Mouse (Mus musculus): ENCODE data around the gene Rab11fip3. TPM values are rescaled to one million over a fixed set of nuclear protein-coding genes. Genes with fewer than 3 reads are reported as not detected.
A peak's percentile ranks its signal among the peaks of the same experiment; 100 is the strongest.

The Rab11fip3 gene
- polyA plus RNA-seq, 1 experiment from 2014 or later = 11.0 TPM

- Histone ChIP-seq H3K9me3 (no peaks in the 10 kb centered on the region), H3K4me1 (no peaks in the 10 kb centered on the region), H3K4me2 (no peak overlapping the region), H3K4me3 (no peak overlapping the region), H3K27ac (replicated peaks) (no peak overlapping the region), H3K9ac (no peak overlapping the region), H3K27me3 (replicated peaks) (no peaks in the 10 kb centered on the region), H3K36me3 (peaks cover 18% of the 10 kb centered on the region)
- WGBS = 75% methylated on average over 2 of the region's 2 CpGs
- ATAC-seq (ENCODE audit: extremely low read depth, insufficient number of reproducible peaks, low FRiP score, low TSS enrichment) = no peak
These were observed 9.5 kb upstream of the Rab11fip3 start for GRCm38 (mm10) chr17:26078851-26079250.

- Histone ChIP-seq H3K36me3 (no peaks in the 10 kb centered on the region), H3K4me2 (no peak overlapping the region), H3K27me3 (replicated peaks) (peaks cover 18% of the 10 kb centered on the region), H3K4me1 (peaks cover under 1% of the 10 kb centered on the region; the same call in 1 of the 2 replicates), H3K9ac (no peak overlapping the region), H3K9me3 (no peaks in the 10 kb centered on the region), H3K27ac (replicated peaks) (no peak overlapping the region), H3K4me3 (no peak overlapping the region)
- no peak for ATAC-seq (ENCODE audit: extremely low read depth, insufficient number of reproducible peaks, low FRiP score, low TSS enrichment)
- 58% methylated on average over 3 of the region's 3 CpGs for WGBS
These were observed 5.9 kb upstream of the Rab11fip3 start for GRCm38 (mm10) chr17:26075246-26075645.

- Histone ChIP-seq H3K27ac (replicated peaks) (no peak overlapping the region), H3K4me2 (peak overlapping the region; percentile 97), H3K9ac (peak overlapping the region; percentile 91), H3K36me3 (peaks cover 11% of the 10 kb centered on the region), H3K9me3 (no peaks in the 10 kb centered on the region), H3K27me3 (replicated peaks) (peaks cover 24% of the 10 kb centered on the region), H3K4me1 (peaks cover 40% of the 10 kb centered on the region), H3K4me3 (peak overlapping the region; percentile 90)
- 24% methylated on average over 6 of the region's 6 CpGs for WGBS
- ATAC-seq (ENCODE audit: extremely low read depth, insufficient number of reproducible peaks, low FRiP score, low TSS enrichment) = no peak
These were observed 781 bp upstream of the Rab11fip3 start for GRCm38 (mm10) chr17:26070136-26070535.

GRCm38 (mm10) chr17:26068024-26068830, 1.1 kb downstream of the Rab11fip3 start:
- peak overlapping the region; percentile 91 for H3K9ac ChIP-seq
- H3K27ac ChIP-seq (replicated peaks) = peak overlapping the region; percentile 79; the same call in 1 of the 2 replicates
- peak overlapping the region; percentile 90 for H3K4me3 ChIP-seq
- whole genome bisulfite sequencing = under 1% methylated on average over 44 of the region's 44 CpGs
- H3K4me1 ChIP-seq = peaks cover 50% of the 10 kb centered on the region
- H3K9me3 ChIP-seq = no peaks in the 10 kb centered on the region
- ATAC-seq (ENCODE audit: extremely low read depth, insufficient number of reproducible peaks, low FRiP score, low TSS enrichment) = no peak
- peaks cover 24% of the 10 kb centered on the region for H3K27me3 ChIP-seq (replicated peaks)
- peak overlapping the region; percentile 97 for H3K4me2 ChIP-seq
- peaks cover 26% of the 10 kb centered on the region for H3K36me3 ChIP-seq

- WGBS = 86% methylated on average over 7 of the region's 7 CpGs
- Histone ChIP-seq H3K9ac (peak overlapping the region; percentile 91; the same call in 1 of the 2 replicates), H3K36me3 (peaks cover 26% of the 10 kb centered on the region), H3K27me3 (replicated peaks) (peaks cover 16% of the 10 kb centered on the region; the same call in 1 of the 2 replicates), H3K4me3 (peak overlapping the region; percentile 90), H3K27ac (replicated peaks) (no peak overlapping the region), H3K4me1 (peaks cover 50% of the 10 kb centered on the region), H3K4me2 (peak overlapping the region; percentile 97), H3K9me3 (no peaks in the 10 kb centered on the region)
- no peak for ATAC-seq (ENCODE audit: extremely low read depth, insufficient number of reproducible peaks, low FRiP score, low TSS enrichment)
These were observed 2.8 kb downstream of the Rab11fip3 start for GRCm38 (mm10) chr17:26066488-26067020.

GRCm38 (mm10) chr17:26064916-26065315, 4.4 kb downstream of the Rab11fip3 start:
- peak overlapping the region; percentile 71 for H3K27ac ChIP-seq (replicated peaks)
- peaks cover 47% of the 10 kb centered on the region for H3K4me1 ChIP-seq
- H3K9ac ChIP-seq = peak overlapping the region; percentile 66
- 59% methylated on average over 6 of the region's 6 CpGs for WGBS
- H3K9me3 ChIP-seq = no peaks in the 10 kb centered on the region
- H3K36me3 ChIP-seq = peaks cover 26% of the 10 kb centered on the region
- no peak overlapping the region for H3K4me3 ChIP-seq
- peak overlapping the region; percentile 97 for H3K4me2 ChIP-seq
- H3K27me3 ChIP-seq (replicated peaks) = peaks cover 7% of the 10 kb centered on the region; the same call in 1 of the 2 replicates
- ATAC-seq (ENCODE audit: extremely low read depth, insufficient number of reproducible peaks, low FRiP score, low TSS enrichment) = no peak

- Histone ChIP-seq H3K9me3 (no peaks in the 10 kb centered on the region), H3K4me3 (no peak overlapping the region), H3K9ac (no peak overlapping the region), H3K4me2 (no peak overlapping the region), H3K36me3 (peaks cover 28% of the 10 kb centered on the region), H3K4me1 (peaks cover 18% of the 10 kb centered on the region), H3K27ac (replicated peaks) (no peak overlapping the region), H3K27me3 (replicated peaks) (no peaks in the 10 kb centered on the region)
- WGBS = 71% methylated on average over 9 of the region's 9 CpGs
- no peak for ATAC-seq (ENCODE audit: extremely low read depth, insufficient number of reproducible peaks, low FRiP score, low TSS enrichment)
These were observed 11.4 kb downstream of the Rab11fip3 start for GRCm38 (mm10) chr17:26057787-26058567.

- no peak for ATAC-seq (ENCODE audit: extremely low read depth, insufficient number of reproducible peaks, low FRiP score, low TSS enrichment)
- WGBS = 87% methylated on average over 8 of the region's 8 CpGs
- Histone ChIP-seq H3K27ac (replicated peaks) (no peak overlapping the region), H3K27me3 (replicated peaks) (no peaks in the 10 kb centered on the region), H3K4me1 (peaks cover 18% of the 10 kb centered on the region), H3K4me2 (no peak overlapping the region), H3K9me3 (no peaks in the 10 kb centered on the region), H3K9ac (no peak overlapping the region), H3K4me3 (no peak overlapping the region), H3K36me3 (peaks cover 30% of the 10 kb centered on the region)
These were observed 12.1 kb downstream of the Rab11fip3 start for GRCm38 (mm10) chr17:26057278-26057677.

GRCm38 (mm10) chr17:26055164-26055563, 14.2 kb downstream of the Rab11fip3 start:
- no peak for ATAC-seq (ENCODE audit: extremely low read depth, insufficient number of reproducible peaks, low FRiP score, low TSS enrichment)
- no peaks in the 10 kb centered on the region for H3K9me3 ChIP-seq
- H3K4me1 ChIP-seq = peaks cover 18% of the 10 kb centered on the region
- no peaks in the 10 kb centered on the region for H3K27me3 ChIP-seq (replicated peaks)
- no peak overlapping the region for H3K9ac ChIP-seq
- H3K4me3 ChIP-seq = no peak overlapping the region
- peaks cover 30% of the 10 kb centered on the region for H3K36me3 ChIP-seq
- no peak overlapping the region for H3K4me2 ChIP-seq
- no peak overlapping the region for H3K27ac ChIP-seq (replicated peaks)
- WGBS = 73% methylated on average over 6 of the region's 6 CpGs

GRCm38 (mm10) chr17:26054133-26054845, 15.1 kb downstream of the Rab11fip3 start:
- Histone ChIP-seq H3K9ac (0 out of 2 replicates have a peak overlapping the region, but pooled peaks have one; percentile 30), H3K9me3 (no peaks in the 10 kb centered on the region), H3K27ac (replicated peaks) (peak overlapping the region; percentile 41; the same call in 1 of the 2 replicates), H3K4me1 (peaks cover 19% of the 10 kb centered on the region), H3K4me2 (peak overlapping the region; percentile 7; the same call in 1 of the 2 replicates), H3K4me3 (no peak overlapping the region), H3K36me3 (peaks cover 27% of the 10 kb centered on the region), H3K27me3 (replicated peaks) (no peaks in the 10 kb centered on the region)
- ATAC-seq (ENCODE audit: extremely low read depth, insufficient number of reproducible peaks, low FRiP score, low TSS enrichment) = no peak
- WGBS = 43% methylated on average over 17 of the region's 17 CpGs
